Mouse (Mus musculus): ENCODE results near the gene Pfn1.

GRCm38 (mm10) chr11:70654923-70655570 is 603 bp upstream of the Pfn1 start:
- TF ChIP-seq CTCF (IDR thresholded peaks at IDR 0.05; ENCODE audit: control insufficient read depth, insufficient read depth, insufficient replicate concordance, low read depth, low read length) (no peak), POLR2A (IDR thresholded peaks at IDR 0.05; ENCODE audit: control insufficient read depth, low read depth, low read length) (peak; percentile 58; the same call in 1 of the 2 replicates)
